Mouse (Mus musculus) megakaryocyte-erythroid progenitor cell, adult 5 weeks (primary cell): ENCODE results near the gene Ermp1. TPM values are rescaled to one million over a fixed set of nuclear protein-coding genes. Genes with fewer than 3 reads are reported as not detected.

Experiments used
- polyA plus RNA-seq: library from polyadenylated mRNA; stranded (reverse); fragments of >175 nt; gene quantifications from 2 replicates; pipeline ENCODE4 v1.2.3, GENCODE M21; 2012

Gene Ermp1
- polyA plus RNA-seq, result 17.4 and 20.9 TPM in 2 replicates

DNA sequence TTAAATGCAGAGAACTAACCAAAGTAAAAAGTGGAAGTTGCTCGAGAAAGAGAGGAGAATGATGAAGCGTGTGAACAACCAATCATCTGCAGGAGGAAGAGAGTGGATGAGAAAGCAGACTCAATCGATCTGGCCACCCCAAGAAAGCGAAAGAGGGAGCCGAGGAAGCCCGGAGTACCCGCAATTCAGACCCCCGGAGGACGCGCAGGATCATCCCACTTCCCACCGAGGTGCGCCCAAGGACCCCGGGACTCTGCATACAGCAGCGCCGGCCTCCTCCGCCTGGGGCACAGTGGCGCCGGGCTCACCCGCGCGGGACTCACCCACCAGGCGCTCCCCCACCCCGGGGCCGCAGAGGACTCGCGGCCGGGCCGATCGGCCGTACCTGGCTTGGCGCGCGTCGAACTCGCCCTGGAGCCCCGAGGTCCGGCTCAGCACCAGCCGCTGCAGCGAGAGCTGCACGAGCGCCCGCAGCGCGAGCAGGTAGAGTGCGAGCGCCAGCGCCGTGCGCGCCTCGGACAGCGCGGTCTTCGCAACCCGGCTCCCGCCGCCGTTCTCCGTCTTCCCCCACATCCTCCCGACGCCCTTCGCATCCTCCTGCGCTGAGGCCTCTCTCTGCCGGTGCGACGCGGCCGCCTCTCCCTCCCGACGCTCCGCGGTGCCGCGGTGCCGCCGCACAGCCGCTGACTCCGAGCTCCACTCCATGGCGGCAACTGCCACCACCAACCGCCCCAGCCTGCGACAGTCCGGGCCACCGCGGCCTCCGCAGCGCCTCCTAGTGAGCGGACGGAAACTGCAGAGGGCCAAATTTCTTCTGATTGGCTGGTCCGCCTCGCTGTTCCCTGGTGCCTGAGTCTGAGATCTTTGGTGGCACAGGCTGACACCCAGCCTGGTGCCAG is at the start of gene Ermp1:
Gene Ermp1 (minus strand): TSS at position 765 of the 899 bp plus-strand sequence.

DNA sequence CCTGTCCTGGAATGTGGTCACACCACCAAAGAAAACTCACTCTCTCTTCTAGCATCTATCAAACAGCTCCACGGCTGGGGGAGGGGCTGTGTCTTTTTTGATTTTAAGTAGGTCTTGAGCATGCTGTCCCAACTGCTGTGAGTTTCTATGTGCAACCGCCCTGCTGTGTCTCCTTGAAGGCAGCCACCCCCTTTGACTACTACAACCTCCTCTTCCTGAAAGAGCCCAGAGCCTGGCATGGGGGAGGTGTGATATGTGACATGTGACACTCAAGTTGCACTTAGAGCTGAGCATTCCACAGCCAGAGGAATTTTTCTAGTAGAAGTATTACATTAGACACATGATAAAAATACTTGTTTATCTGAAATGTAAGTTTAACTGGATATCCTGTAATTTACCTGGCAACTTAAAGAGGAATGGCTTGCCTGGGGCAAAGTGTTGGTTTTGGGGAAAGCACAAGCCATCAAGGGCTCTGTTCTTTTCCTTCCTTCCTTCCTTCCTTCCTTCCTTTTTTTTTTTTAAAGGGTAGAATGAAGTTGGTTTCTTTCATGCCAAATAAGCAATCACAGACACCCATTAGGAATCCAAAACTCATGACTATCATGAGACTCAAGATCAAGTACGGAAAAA is 49.1 kb upstream of the Ermp1 start, which contains the start of gene Mlana:
Gene Mlana (plus strand): TSS at position 580 of the 630 bp plus-strand sequence.

Other genes starting within 250 kb of the Ermp1 start
- 0.09 TPM in 1 of 2 replicates, not detected in the other for gene Pdcd1lg2, start 237.5 kb downstream of the Ermp1 start, polyA plus RNA-seq
- gene Ric1, start 126.1 kb downstream of the Ermp1 start, polyA plus RNA-seq, result 6.2 and 6.5 TPM in 2 replicates
- gene Mlana, start 49.4 kb upstream of the Ermp1 start, polyA plus RNA-seq, result not detected in 2 replicates
- gene 9930021J03Rik, start 157.6 kb upstream of the Ermp1 start, polyA plus RNA-seq, result 2.0 and 2.7 TPM in 2 replicates
- gene Ranbp6, start 164.6 kb upstream of the Ermp1 start, polyA plus RNA-seq, result 1.5 and 2.4 TPM in 2 replicates